Mouse (Mus musculus) brain, embryonic 14.5 days (tissue): ENCODE measurements around the gene Mest. TPM values are rescaled to one million over a fixed set of nuclear protein-coding genes. Genes with fewer than 3 reads are reported as not detected.

Experiments used
- DNase-seq: peaks from one replicate; pipeline ENCODE4 v3.0.0-alpha.2; 2011; ENCODE audit warnings: low read depth
- CTCF ChIP-seq: fragments of 200-500 bp; IDR thresholded peaks from 2 replicates; pipeline ENCODE4 v1.5.1; 2012; ENCODE audit warnings: inconsistent platforms, mild to moderate bottlenecking, moderate library complexity, borderline replicate concordance; ENCODE audit not compliant: insufficient read depth, insufficient read length; ENCODE audit errors: extremely low read depth
- POLR2A ChIP-seq: fragments of 200-500 bp; IDR thresholded peaks from 2 replicates; pipeline ENCODE4 v1.6.1; 2012; ENCODE audit warnings: mild to moderate bottlenecking, inconsistent platforms, borderline replicate concordance; ENCODE audit not compliant: poor library complexity, insufficient read depth, insufficient read length, severe bottlenecking; ENCODE audit errors: extremely low read depth
- polyA plus RNA-seq: library from polyadenylated mRNA; depleted of rRNA; stranded (reverse); fragments of >200 nt; gene quantifications from 2 replicates; pipeline ENCODE4 v1.2.3, GENCODE M21; 2012

Gene Mest
- polyA plus RNA-seq, 1 experiment, result 604 TPM

GRCm38 (mm10) chr6:30712484-30712883 is 10.9 kb upstream of the Mest start:
- TF ChIP-seq CTCF (no peak), POLR2A (no peak)
- no peak for DNase-seq

GRCm38 (mm10) chr6:30713455-30713854 is 9.9 kb upstream of the Mest start:
- no peak for DNase-seq
- no peak for TF ChIP-seq CTCF
- no peak for TF ChIP-seq POLR2A

- no peak for DNase-seq
Measured at GRCm38 (mm10) chr6:30713896-30714295, 9.5 kb upstream of the Mest start.

GRCm38 (mm10) chr6:30714891-30715471 is 8.4 kb upstream of the Mest start:
- no peak for DNase-seq
- TF ChIP-seq POLR2A, result no peak
- no peak for TF ChIP-seq CTCF

More at GRCm38 (mm10) chr6:30713896-30714295, 9.5 kb upstream of the Mest start:
- TF ChIP-seq POLR2A (no peak), CTCF (no peak)

GRCm38 (mm10) chr6:30716796-30717195 is 6.6 kb upstream of the Mest start:
- TF ChIP-seq CTCF (no peak), POLR2A (no peak)
- peak; percentile 67 for DNase-seq

GRCm38 (mm10) chr6:30722385-30723164 is 772 bp upstream of the Mest start:
- TF ChIP-seq POLR2A, result no peak
- no peak for TF ChIP-seq CTCF
- peak; percentile 96 for DNase-seq

GRCm38 (mm10) chr6:30730301-30730971 is 7.1 kb downstream of the Mest start:
- TF ChIP-seq CTCF (no peak), POLR2A (no peak)
- DNase-seq, result no peak

- no peak for DNase-seq
- no peak for TF ChIP-seq CTCF
- no peak for TF ChIP-seq POLR2A
Measured at GRCm38 (mm10) chr6:30732571-30733130, 9.3 kb downstream of the Mest start.

GRCm38 (mm10) chr6:30734465-30734864 is 11.1 kb downstream of the Mest start:
- TF ChIP-seq CTCF (no peak), POLR2A (no peak)
- peak; percentile 52 for DNase-seq

GRCm38 (mm10) chr6:30734988-30735727 is 11.8 kb downstream of the Mest start:
- TF ChIP-seq POLR2A (peak; percentile 19; the same call in 1 of the 2 replicates), CTCF (no peak)
- DNase-seq, result peak; percentile 53

- peak; percentile 79 for DNase-seq
- TF ChIP-seq CTCF (no peak), POLR2A (no peak)
Measured at GRCm38 (mm10) chr6:30735728-30736371, 12.5 kb downstream of the Mest start.

- peak; percentile 84 for DNase-seq
Measured at GRCm38 (mm10) chr6:30736372-30736762, 13.0 kb downstream of the Mest start.

GRCm38 (mm10) chr6:30736864-30737547 is 13.7 kb downstream of the Mest start:
- peak; percentile 95 for DNase-seq
- TF ChIP-seq CTCF (peak; percentile 83), POLR2A (no peak)

More at GRCm38 (mm10) chr6:30736372-30736762, 13.0 kb downstream of the Mest start:
- TF ChIP-seq CTCF (no peak), POLR2A (no peak)
